Mouse (Mus musculus): ENCODE results near the gene Phf24.

Gene Phf24

GRCm38 (mm10) chr4:42916617-42917401 is at the start of gene Phf24:
Gene Phf24 (plus strand): TSS chr4:42916660.
- DNase-seq = peak; percentile 57

- no peak for DNase-seq
Observed at GRCm38 (mm10) chr4:42867390-42867789, 49.1 kb upstream of the Phf24 start.

DNA sequence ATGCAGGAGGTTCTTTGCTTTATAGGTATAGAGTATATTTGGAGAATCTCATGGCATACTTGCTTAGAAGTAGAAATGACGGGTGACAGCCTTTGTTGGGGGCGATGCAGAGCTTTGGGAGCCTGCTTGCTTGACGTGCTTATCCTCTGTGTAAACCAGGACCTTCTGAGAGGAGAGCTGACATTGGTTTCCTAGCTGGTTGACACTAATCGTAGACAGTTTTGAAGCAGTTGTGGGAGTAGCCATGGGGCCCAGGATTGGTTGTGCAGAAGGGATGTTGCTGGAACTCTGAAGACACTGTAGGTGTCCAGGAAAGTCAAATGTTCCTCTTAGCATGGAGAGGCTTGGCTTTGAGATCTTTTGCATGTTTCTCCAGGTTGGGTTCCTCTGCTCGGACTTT is 48.3 kb upstream of the Phf24 start:
- no peak for DNase-seq

GRCm38 (mm10) chr4:42870748-42871147 is 45.7 kb upstream of the Phf24 start:
- DNase-seq = peak; percentile 32

- no peak for DNase-seq
Observed at GRCm38 (mm10) chr4:42872151-42872550, 44.3 kb upstream of the Phf24 start.

- no peak for DNase-seq
Observed at GRCm38 (mm10) chr4:42872746-42873435, 43.6 kb upstream of the Phf24 start.

DNA sequence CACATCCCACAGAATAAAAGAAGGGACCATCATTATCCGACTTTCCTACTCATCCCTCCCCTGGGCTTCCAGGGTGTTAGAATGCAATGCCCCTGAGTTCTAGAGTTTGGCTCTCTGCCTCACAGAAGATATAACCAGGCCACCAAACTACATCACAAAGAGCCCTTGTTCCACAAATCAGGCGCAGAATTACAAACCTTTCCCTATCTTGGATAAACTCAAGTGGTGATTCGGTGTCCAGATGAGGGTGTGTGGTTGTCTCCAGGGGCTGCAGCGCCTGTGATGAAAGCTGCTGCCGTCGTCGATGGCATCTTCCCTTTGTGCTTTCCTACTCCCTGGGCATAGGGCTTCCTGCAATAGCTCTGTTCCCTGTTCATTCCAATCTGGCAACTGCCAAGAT is 42.3 kb upstream of the Phf24 start, which contains the start of gene Fam205c:
TSS of gene Fam205c (minus strand) at position 101 of the 400 bp plus-strand sequence.
- no peak for DNase-seq

DNA sequence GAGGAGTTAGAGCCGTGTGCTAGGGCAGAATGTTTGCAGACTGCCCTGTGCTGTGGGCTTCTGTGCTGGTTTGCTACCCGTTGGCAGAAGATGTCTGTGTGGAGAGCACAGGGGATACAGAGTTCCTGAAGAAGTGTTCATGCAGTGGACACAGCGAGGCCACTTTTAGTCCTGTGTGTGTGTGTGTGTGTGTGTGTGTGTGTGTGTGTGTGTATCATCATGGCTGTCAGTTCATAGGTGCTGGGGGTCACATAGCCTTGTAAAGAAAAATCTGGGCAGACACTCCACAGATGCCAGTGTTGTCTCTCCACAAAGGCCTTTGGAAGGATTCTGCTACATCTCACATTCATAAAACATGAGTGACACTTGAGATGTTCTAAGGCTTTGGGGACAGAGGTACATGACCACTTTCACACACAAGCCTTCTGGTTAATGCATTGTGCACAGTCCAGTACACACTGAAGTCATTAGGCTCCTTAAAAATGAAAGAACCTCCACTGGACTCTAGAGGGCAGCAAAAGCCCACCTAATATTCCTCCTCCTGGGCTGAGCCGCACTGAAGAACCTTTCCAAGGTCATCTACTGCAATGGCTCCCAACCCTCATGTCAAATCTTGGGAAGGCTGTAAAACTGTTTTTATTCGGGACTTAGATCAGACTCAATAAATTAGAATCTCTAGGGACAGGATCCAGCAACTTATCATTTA is 39.7 kb upstream of the Phf24 start:
- DNase-seq = peak; percentile 62

DNA sequence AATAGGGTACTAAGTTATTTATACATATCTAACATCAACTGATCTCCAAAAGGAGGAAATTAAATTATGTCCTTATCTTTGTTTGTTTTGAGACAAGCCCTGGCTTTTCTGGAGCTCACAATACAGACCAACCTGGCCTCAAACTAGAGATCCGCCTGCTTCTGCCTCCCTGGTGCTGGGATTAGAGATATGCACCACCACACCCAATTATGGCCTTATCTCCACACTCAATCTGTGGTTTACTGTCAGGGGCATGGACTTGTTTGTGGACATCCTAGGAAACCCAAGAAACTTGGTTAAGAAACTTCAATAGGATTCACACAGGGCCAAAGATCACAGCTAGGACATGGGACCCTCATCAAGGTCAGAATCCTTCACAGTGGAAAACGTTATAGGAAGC is 38.8 kb upstream of the Phf24 start:
- DNase-seq = no peak

DNA sequence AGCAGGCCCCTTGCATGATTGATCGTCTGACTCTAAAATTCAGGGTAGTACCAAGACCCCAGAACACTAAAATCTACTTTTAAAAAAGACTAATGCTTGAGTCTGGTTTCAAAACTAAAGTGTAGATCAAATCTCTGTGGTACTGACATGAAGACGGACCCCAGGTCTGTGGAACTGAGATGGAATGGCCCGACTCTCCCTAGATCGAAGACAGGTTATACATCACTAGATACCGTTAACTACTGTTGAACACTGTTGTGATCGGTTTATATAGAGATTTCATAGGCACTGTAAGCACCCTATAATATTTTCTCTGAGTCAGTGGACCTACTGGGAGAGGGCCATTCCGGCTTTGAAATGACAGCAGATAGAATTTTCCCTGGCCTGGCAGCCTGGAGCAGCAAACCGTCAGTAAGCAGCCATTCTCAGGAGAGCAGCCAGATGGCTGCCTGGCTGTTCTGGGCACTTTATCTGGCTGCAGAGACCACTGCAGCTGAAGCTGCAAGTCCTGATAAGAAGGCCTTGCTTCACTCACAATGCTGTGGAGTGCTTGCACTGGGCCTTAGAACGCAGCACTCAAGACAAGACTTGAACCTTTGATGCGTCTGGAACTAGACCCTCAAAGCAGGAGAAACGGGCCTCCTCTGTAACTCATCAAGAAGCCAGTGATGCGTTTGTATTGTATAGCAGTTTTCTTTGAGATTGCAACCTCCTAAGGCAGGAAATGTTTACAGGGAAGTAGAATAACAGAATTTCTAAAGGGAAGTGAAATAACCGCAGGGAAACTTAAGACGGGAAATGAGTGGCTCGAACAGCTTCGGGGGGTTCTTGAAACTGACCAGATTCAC is 36.4 kb upstream of the Phf24 start:
- no peak for DNase-seq

- DNase-seq = no peak
Observed at GRCm38 (mm10) chr4:42880677-42880948, 35.8 kb upstream of the Phf24 start.

GRCm38 (mm10) chr4:42886926-42887325 is 29.5 kb upstream of the Phf24 start:
- no peak for DNase-seq

- DNase-seq = no peak
Observed at GRCm38 (mm10) chr4:42888806-42889205, 27.7 kb upstream of the Phf24 start.

DNA sequence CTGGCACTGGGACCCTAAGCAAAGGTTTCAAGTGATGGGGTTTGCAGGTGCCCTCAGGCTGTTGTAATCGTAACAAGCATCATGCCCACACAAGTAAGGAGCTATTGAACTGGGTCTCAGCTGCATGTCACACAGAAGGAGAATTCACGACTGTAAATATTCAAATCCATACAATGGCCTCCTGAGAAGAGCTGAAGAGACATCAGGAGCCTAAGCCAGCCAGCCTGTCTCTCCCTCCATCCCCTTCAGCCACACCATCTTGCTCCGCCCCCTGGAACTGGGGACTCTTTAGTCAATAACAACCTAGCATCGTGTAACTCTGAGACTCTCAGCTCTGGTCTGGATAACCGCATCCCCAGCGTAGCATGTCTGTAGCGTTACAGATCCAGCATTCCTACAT is 25.3 kb upstream of the Phf24 start:
- no peak for DNase-seq

- DNase-seq = no peak
Observed at GRCm38 (mm10) chr4:42895118-42895517, 21.3 kb upstream of the Phf24 start.

GRCm38 (mm10) chr4:42898914-42899313 is 17.5 kb upstream of the Phf24 start:
- DNase-seq = no peak

- DNase-seq = no peak
Observed at GRCm38 (mm10) chr4:42900878-42901277, 15.6 kb upstream of the Phf24 start.

DNA sequence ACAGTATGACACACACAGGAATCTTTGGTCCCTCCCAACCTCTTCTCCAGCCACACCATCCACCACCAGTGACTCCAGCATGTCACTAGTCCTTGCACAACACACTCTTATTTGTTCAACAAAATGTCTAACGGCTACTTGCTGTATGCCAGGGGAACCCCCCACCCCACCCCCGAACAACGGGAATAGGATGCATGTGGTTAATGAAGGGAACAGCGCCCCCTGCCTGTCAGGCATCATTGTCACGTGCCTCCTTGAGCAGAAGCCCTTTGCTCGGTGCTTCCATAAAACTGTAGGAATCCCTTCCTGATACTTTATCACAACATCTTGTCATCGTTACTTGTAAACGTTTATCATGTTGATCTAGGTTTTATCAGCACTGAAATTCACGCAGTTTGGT is 14.3 kb upstream of the Phf24 start:
- peak; percentile 20 for DNase-seq

- DNase-seq = no peak
Observed at GRCm38 (mm10) chr4:42902730-42903129, 13.7 kb upstream of the Phf24 start.

DNA sequence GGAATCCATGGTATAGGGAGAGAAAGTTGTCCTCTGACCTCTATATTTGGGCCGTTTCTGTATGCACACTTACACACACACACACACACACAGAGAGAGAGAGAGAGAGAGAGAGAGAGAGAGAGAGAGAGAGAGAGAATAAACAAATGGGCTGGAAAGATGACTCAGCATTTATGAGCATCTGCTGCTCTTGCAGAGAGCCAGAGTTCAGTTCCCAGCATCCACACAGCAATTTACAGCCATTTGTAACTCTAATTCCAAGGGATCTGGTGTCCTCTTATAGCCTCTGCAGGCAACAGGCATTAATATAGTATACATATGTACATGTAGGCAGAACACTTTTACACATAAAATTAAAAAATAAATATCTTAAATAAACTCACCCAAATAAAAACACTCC is 12.5 kb upstream of the Phf24 start:
- DNase-seq = no peak

GRCm38 (mm10) chr4:42904523-42904922 is 11.9 kb upstream of the Phf24 start:
- no peak for DNase-seq

GRCm38 (mm10) chr4:42904966-42905365 is 11.5 kb upstream of the Phf24 start:
- no peak for DNase-seq

DNA sequence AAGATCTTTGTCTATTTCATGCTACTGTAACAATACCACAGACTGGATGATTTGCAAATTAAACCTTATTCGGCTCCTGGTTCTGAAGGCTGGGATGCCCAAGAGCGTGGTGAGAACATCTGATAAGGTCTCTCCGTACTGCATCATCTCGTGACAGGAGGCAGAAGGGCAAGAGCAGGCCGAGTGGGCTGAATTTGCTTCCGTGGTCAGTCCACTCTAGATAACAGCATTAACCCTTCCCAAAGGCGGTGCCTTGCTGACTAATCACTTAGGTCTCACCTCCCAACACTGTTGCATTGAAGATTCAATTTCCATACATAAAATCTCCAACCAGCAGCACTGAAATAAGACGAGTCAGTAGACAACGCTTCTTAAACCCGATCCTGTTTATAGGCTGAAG is 3.1 kb upstream of the Phf24 start:
- no peak for DNase-seq
